Mouse (Mus musculus) megakaryocyte, embryonic 14.5 days (primary cell): ENCODE measurements around the gene Cpt2.

Experiments used
- FLI1 ChIP-seq: IDR thresholded peaks from 2 replicates; pipeline ENCODE4 v1.6.1; 2012; ENCODE audit warnings: low read length, inconsistent platforms, mixed read lengths
- GATA1 ChIP-seq: IDR thresholded peaks from 3 replicates; pipeline ENCODE4 v1.6.1; 2012; ENCODE audit warnings: mixed read lengths, low read length, inconsistent platforms, borderline replicate concordance

GRCm38 (mm10) chr4:107938124-107938523 lies 14.7 kb upstream of the Cpt2 start:
- no peak for TF ChIP-seq FLI1
- no peak for TF ChIP-seq GATA1
